Mouse (Mus musculus) brain, embryonic 14.5 days (tissue): ENCODE measurements around the gene 9530077C05Rik.

ENCODE experiments used
- CTCF ChIP-seq: fragments of 200-500 bp; IDR thresholded peaks from 2 replicates; pipeline ENCODE4 v1.5.1; 2012; ENCODE audit warnings: inconsistent platforms, mild to moderate bottlenecking, moderate library complexity, borderline replicate concordance; ENCODE audit not compliant: insufficient read depth, insufficient read length; ENCODE audit errors: extremely low read depth
- POLR2A ChIP-seq: fragments of 200-500 bp; IDR thresholded peaks from 2 replicates; pipeline ENCODE4 v1.6.1; 2012; ENCODE audit warnings: mild to moderate bottlenecking, inconsistent platforms, borderline replicate concordance; ENCODE audit not compliant: poor library complexity, insufficient read depth, insufficient read length, severe bottlenecking; ENCODE audit errors: extremely low read depth

- TF ChIP-seq POLR2A (no peak), CTCF (no peak)
Observed at GRCm38 (mm10) chr9:22417547-22417946, 6.2 kb downstream of the 9530077C05Rik start.
